ENCODE assay signal across 29 mouse cellular contexts in the genomic region with DNA sequence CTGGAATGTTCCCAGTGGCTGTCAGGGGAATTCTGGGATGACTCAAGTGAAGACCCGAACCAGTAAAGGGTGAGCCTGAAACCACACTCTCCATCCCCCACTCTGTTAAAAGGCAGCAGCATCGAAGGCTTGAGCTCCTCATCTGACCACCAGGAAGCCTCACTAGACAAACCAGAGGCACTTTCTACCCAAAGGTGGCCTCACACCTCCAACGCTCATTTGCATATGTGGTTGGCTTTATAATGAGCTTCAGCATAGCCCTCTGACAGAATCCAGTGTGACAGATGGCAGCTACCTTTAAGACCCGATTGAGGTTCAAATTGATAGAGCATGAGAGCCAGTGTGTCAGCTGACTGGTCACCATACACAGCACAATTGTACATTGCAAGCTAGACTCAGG. TPM values are rescaled to one million over a fixed set of nuclear protein-coding genes. Genes with fewer than 3 reads are reported as not detected.
DNase-seq lines count a peak whose midpoint lies in the region; ATAC-seq and TF ChIP-seq lines count a peak whose summit lies in the region.
"Had no signal": no experiment of that assay in that cellular context is flagged by ENCODE, and none has a peak within 500 bp of the region (broad histone marks: within the 10 kb centered on the region; RNA-seq: fewer than 3 reads in every experiment).

No protein-coding gene starts in this region.

- H3K79me2 ChIP-seq in CH12.LX (replicated peaks; ENCODE audit: control insufficient read depth, extremely low read depth, insufficient read depth, poor library complexity, severe bottlenecking) = no peaks in the 10 kb centered on the region

- peaks cover 14% of the 10 kb centered on the region for H3K4me1 ChIP-seq in heart, embryonic 10.5 days
- H3K4me1 ChIP-seq in CH12.LX (ENCODE audit: control insufficient read depth in 1 of 2, insufficient read depth in 2 of 2) = peaks cover 27 to 50% of the 10 kb centered on the region in 2 experiments
- no peaks in the 10 kb centered on the region for H3K4me1 ChIP-seq in kidney, embryonic 14.5 days (ENCODE audit: control insufficient read depth, insufficient read depth, low read length)

- in situ Hi-C loops in CH12.LX (cut with MboI; ENCODE audit: low pct_ligation_motif_present, low pct_unique_long_range_greater_than_20kb, low sequenced_read_pairs) = loop anchor here (25.0 kb wide), 1 partner anchor 688 kb away; a partner anchor contains a TSS

- no peak for TF ChIP-seq CTCF in CH12.LX (conservative IDR thresholded peaks at IDR 0.05 in 1 of 2, IDR thresholded peaks at IDR 0.05 in 1 of 2; ENCODE audit: low read depth in 2 of 2, low read length in 2 of 2)

- TF ChIP-seq RAD21 in CH12.LX (IDR thresholded peaks at IDR 0.05; ENCODE audit: low read depth, low read length) = no peak

- dilution Hi-C loops in CH12.LX (cut with MboI; ENCODE audit: extremely low pct_ligation_motif_present, extremely low pct_unique_long_range_greater_than_20kb, low sequenced_read_pairs) = no loop called here

- H3K4me2 ChIP-seq in CH12.LX (ENCODE audit: insufficient read depth, low read depth, poor library complexity, severe bottlenecking) = peak overlapping the region; percentile 64
- no peak overlapping the region for H3K4me2 ChIP-seq in kidney, embryonic 14.5 days (replicated peaks; ENCODE audit: low read depth, low read length)
- H3K4me2 ChIP-seq: embryonic facial prominence, embryonic 13.5 days; embryonic facial prominence, embryonic 15.5 days; forebrain, embryonic 12.5 days had no signal

- DNase-seq in heart, adult 11 months = peak; percentile 88
- no peak for DNase-seq in heart, embryonic 10.5 days (ENCODE audit: low spot score)
- DNase-seq in 3T3-L1 (ENCODE audit: low read depth, low spot score) = peak; percentile 46
- DNase-seq in CH12.LX (ENCODE audit: extremely low read depth) = peak; percentile 87
- DNase-seq: adrenal gland, adult 2 months; adrenal gland, postnatal 10 days; adrenal gland, postnatal 25 days; B cell, adult 2 months; cerebellum, adult 11 months; cerebellum, adult 18-20 months; cerebellum, adult 8-10 months; cerebellum, adult 9-11 months; cerebellum, postnatal 14 days; cerebellum, postnatal 36 days; embryo, embryonic 11 days had no signal

- peak; percentile 41; the same call in 1 of the 2 replicates for TF ChIP-seq EP300 in CH12.LX (IDR thresholded peaks at IDR 0.05; ENCODE audit: low read length)

- H3K9me3 ChIP-seq in heart, embryonic 10.5 days = peaks cover under 1% of the 10 kb centered on the region; the same call in 1 of the 2 replicates
- H3K9me3 ChIP-seq in CH12.LX (replicated peaks; ENCODE audit: low read length) = peaks cover 5% of the 10 kb centered on the region
- peaks cover under 1% of the 10 kb centered on the region; the same call in 1 of the 2 replicates for H3K9me3 ChIP-seq in kidney, embryonic 14.5 days (ENCODE audit: control insufficient read depth, low read length)
- H3K9me3 ChIP-seq: embryonic facial prominence, embryonic 15.5 days had no signal

- TF ChIP-seq POLR2A in CH12.LX (IDR thresholded peaks at IDR 0.05; ENCODE audit: low read depth, low read length) = no peak

- H3K27me3 ChIP-seq in heart, embryonic 10.5 days (ENCODE audit: insufficient read depth, poor library complexity, severe bottlenecking) = peaks cover 19% of the 10 kb centered on the region
- H3K27me3 ChIP-seq in CH12.LX (replicated peaks) = no peaks in the 10 kb centered on the region
- H3K27me3 ChIP-seq in kidney, embryonic 14.5 days (ENCODE audit: control insufficient read depth, insufficient read depth, low read length) = no peaks in the 10 kb centered on the region
- H3K27me3 ChIP-seq: embryonic facial prominence, embryonic 15.5 days had no signal

- no peak overlapping the region for H3K4me3 ChIP-seq in heart, embryonic 10.5 days
- H3K4me3 ChIP-seq in CH12.LX (replicated peaks in 1 of 3; ENCODE audit: low read depth in 2 of 3, low read length in 2 of 3, poor library complexity in 1 of 3) = no peak overlapping the region
- no peak overlapping the region for H3K4me3 ChIP-seq in kidney, embryonic 14.5 days (ENCODE audit: low read length)
- H3K4me3 ChIP-seq: embryonic facial prominence, embryonic 13.5 days; embryonic facial prominence, embryonic 15.5 days; erythroblast, embryonic 14.5 days; forebrain, embryonic 10.5 days; forebrain, embryonic 12.5 days had no signal

- 58% methylated on average over 4 of the region's 4 CpGs for WGBS in heart, embryonic 10.5 days
- WGBS in kidney, embryonic 14.5 days = 72% methylated on average over 4 of the region's 4 CpGs

- no peaks in the 10 kb centered on the region for H3K36me3 ChIP-seq in heart, embryonic 10.5 days
- no peaks in the 10 kb centered on the region for H3K36me3 ChIP-seq in CH12.LX (replicated peaks in 1 of 2; ENCODE audit: control insufficient read depth in 1 of 2, insufficient read depth in 1 of 2, low read length in 1 of 2)
- H3K36me3 ChIP-seq in kidney, embryonic 14.5 days (ENCODE audit: control insufficient read depth, insufficient read depth, low read length) = no peaks in the 10 kb centered on the region
- H3K36me3 ChIP-seq: embryonic facial prominence, embryonic 13.5 days; embryonic facial prominence, embryonic 15.5 days; forebrain, embryonic 10.5 days; forebrain, embryonic 12.5 days had no signal

- no peak for ATAC-seq in kidney, embryonic 14.5 days (ENCODE audit: low FRiP score, low TSS enrichment)
- ATAC-seq: CD4-positive, CD25-positive, alpha-beta regulatory T cell, adult 4 months; forebrain, embryonic 14.5 days; forebrain, embryonic 16.5 days had no signal

- H3K9ac ChIP-seq in CH12.LX (ENCODE audit: insufficient read depth, low read depth) = no peak overlapping the region
- no peak overlapping the region for H3K9ac ChIP-seq in kidney, embryonic 14.5 days (ENCODE audit: low read depth, low read length)
- H3K9ac ChIP-seq: embryonic facial prominence, embryonic 13.5 days; embryonic facial prominence, embryonic 15.5 days; forebrain, embryonic 12.5 days had no signal

- no peak overlapping the region for H3K27ac ChIP-seq in heart, embryonic 10.5 days
- H3K27ac ChIP-seq in CH12.LX (ENCODE audit: insufficient read depth, low read depth) = peak overlapping the region; percentile 32; the same call in 1 of the 2 replicates
- H3K27ac ChIP-seq in kidney, embryonic 14.5 days (ENCODE audit: low read depth, low read length) = no peak overlapping the region
- H3K27ac ChIP-seq: embryonic facial prominence, embryonic 13.5 days; embryonic facial prominence, embryonic 15.5 days; forebrain, embryonic 10.5 days; forebrain, embryonic 12.5 days had no signal

TF ChIP-seq in CH12.LX, 34 proteins besides CTCF, POLR2A, EP300 and RAD21:
- TF ChIP-seq SIN3A (IDR thresholded peaks at IDR 0.05; ENCODE audit: low read length) (0 out of 2 replicates have a peak, but pooled peaks have one; percentile 37), MXI1 (IDR thresholded peaks at IDR 0.05; ENCODE audit: low read depth, low read length) (no peak; the same call in 1 of the 2 replicates), MEF2A (IDR thresholded peaks at IDR 0.05; ENCODE audit: borderline replicate concordance, low read depth, low read length) (peak; percentile 48; the same call in 1 of the 2 replicates), IRF4 (IDR thresholded peaks at IDR 0.05; ENCODE audit: low read depth, low read length) (peak; percentile 39; the same call in 1 of the 2 replicates), ELF1 (IDR thresholded peaks at IDR 0.05; ENCODE audit: low read depth, low read length) (peak; percentile 59), POLR2AphosphoS2 (IDR thresholded peaks at IDR 0.05; ENCODE audit: low read depth, low read length) (no peak), TCF12 (IDR thresholded peaks at IDR 0.05; ENCODE audit: low read depth, low read length) (peak; percentile 53; the same call in 1 of the 2 replicates), TBP (conservative IDR thresholded peaks at IDR 0.05; ENCODE audit: low read depth, low read length) (peak; percentile 51; the same call in 1 of the 2 replicates), CHD2 (IDR thresholded peaks at IDR 0.05; ENCODE audit: low read length) (peak; percentile 75), BHLHE40 (IDR thresholded peaks at IDR 0.05; ENCODE audit: low read depth, low read length) (peak; percentile 77), JUN (IDR thresholded peaks at IDR 0.05; ENCODE audit: insufficient read depth, low read depth, low read length) (no peak), MAX (IDR thresholded peaks at IDR 0.05; ENCODE audit: low read length) (peak; percentile 52; the same call in 1 of the 2 replicates), ETS1 (conservative IDR thresholded peaks at IDR 0.05; ENCODE audit: low read depth, low read length) (peak; percentile 70), SMC3 (IDR thresholded peaks at IDR 0.05; ENCODE audit: low read depth, low read length) (0 out of 2 replicates have a peak, but pooled peaks have one; percentile 10)

RNA-seq across cellular contexts. Expression of a gene that starts 26.6 kb away (rescaled TPM):
- 4.8 and 7.9 TPM in 2 replicates for polyA plus RNA-seq in heart, embryonic 10.5 days (2016; fragmentation: Nextera tagmentation; extraction: Ambion mirVana)
- total RNA-seq in CH12.LX (2012; rRNA removed) (38.7 and 50.4 TPM in 2 replicates), CH12.LX (2014; rRNA removed) (33.0 and 44.7 TPM in 2 replicates)
- 42.5 and 48.1 TPM in 2 replicates for polyA plus RNA-seq in CH12.LX (2012; ENCODE audit: insufficient read length, low read depth)
- 12.4 and 18.0 TPM in 2 replicates for polyA plus RNA-seq in kidney, embryonic 14.5 days (2014; fragmentation: Nextera tagmentation; extraction: Ambion mirVana)
- polyA plus RNA-seq: CD4-positive, CD25-positive, alpha-beta regulatory T cell, adult 4 months had no signal

RNA-seq across cellular contexts. Expression of a gene that starts 40.3 kb away (rescaled TPM):
- not detected in 2 replicates for polyA plus RNA-seq in heart, embryonic 10.5 days (2016; fragmentation: Nextera tagmentation; extraction: Ambion mirVana)
- total RNA-seq in CH12.LX (2012; rRNA removed) = not detected in 2 replicates
- not detected in 2 replicates for total RNA-seq in CH12.LX (2014; rRNA removed)
- polyA plus RNA-seq in CH12.LX (2012; ENCODE audit: insufficient read length, low read depth) = not detected in 2 replicates
- not detected in 2 replicates for polyA plus RNA-seq in kidney, embryonic 14.5 days (2014; fragmentation: Nextera tagmentation; extraction: Ambion mirVana)
- total RNA-seq: adrenal gland, adult 2 months; adrenal gland, postnatal 10 days; adrenal gland, postnatal 25 days; adrenal gland, postnatal 4 days; ES-E14; MEL had no signal
- polyA plus RNA-seq: adrenal gland, adult 2 months; brain, embryonic 14.5 days; CD4-positive, CD25-positive, alpha-beta regulatory T cell, adult 4 months; embryonic facial prominence, embryonic 11.5 days; embryonic facial prominence, embryonic 13.5 days; embryonic facial prominence, embryonic 15.5 days; erythroblast, embryonic 14.5 days; forebrain, embryonic 10.5 days; forebrain, embryonic 12.5 days; forebrain, embryonic 14.5 days; forebrain, embryonic 16.5 days had no signal
